Mouse (Mus musculus) erythroid progenitor cell, adult 5-6 weeks (primary cell): ENCODE measurements around the gene Add2. TPM values are rescaled to one million over a fixed set of nuclear protein-coding genes. Genes with fewer than 3 reads are reported as not detected.

Experiments
- ATAC-seq: replicated peaks from 2 replicates; pipeline ENCODE4 v1.8.0; 2016; ENCODE audit warnings: moderate number of reproducible peaks, mild to moderate bottlenecking, moderate TSS enrichment, inconsistent platforms; ENCODE audit not compliant: poor library complexity, low FRiP score, severe bottlenecking
- total RNA-seq, 2 experiments: library from RNA; stranded (forward) in 1 of 2; stranded (reverse) in 1 of 2; fragments of 150-400 nt in 1 of 2; fragments of 186-747, 209-891 nt in 1 of 2; gene quantifications; 2 replicates each; pipeline versions ENCODE4 v1.2.3 to v1.2.4; 2015 to 2017; ENCODE audit warnings: low replicate concordance in 2 of 2

Gene Add2
- total RNA-seq, 2 experiments from 2014 or later: 175 to 251 TPM

DNA sequence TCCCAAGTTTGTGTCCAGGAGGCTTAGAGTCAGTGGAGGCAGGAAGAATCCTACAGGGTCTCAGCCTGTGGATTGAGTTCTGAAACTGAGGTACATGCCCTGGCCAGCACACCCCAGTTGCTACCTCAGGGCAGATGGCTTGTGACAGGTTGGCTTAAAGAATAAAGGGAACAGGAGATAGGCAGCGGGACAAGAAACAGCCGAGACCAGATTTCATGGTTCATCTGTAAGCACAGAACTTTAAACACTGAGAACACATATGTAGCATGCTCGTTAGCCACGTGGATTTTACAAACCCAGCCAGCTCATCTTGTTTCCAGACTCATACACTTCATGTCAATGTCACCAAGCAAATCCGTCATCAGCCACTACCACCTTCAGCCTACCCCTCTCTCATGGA lies 139.4 kb downstream of the Add2 start:
- no peak for ATAC-seq

DNA sequence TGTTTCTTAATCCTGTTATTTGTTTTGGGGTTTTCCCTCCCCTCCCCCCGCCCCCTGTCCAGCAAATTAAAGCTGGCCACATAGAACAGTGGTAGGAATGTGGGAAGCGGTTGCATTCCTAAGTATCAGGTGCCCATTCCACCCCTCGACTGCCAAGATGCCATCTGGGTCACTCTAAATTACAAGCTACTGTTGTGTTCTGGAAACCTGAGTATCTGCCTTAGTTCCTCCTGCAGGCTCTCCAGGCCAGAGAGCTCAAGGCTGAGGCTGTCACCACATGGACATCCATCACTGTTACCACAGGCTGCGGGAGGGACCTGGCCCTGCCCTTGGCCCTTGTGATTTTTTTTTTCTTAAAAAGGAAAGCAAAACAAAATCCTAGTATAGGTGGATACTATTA lies 140.7 kb downstream of the Add2 start:
- ATAC-seq: no peak

Other genes starting within 250 kb of the Add2 start
- not detected in 2 replicates for gene Nat8f6, start 207.7 kb upstream of the Add2 start, total RNA-seq (2015; ENCODE audit: low replicate concordance)
- gene Nat8f6, start 207.7 kb upstream of the Add2 start, total RNA-seq (2017; ENCODE audit: low replicate concordance): not detected in 2 replicates
- gene Nat8f5, start 207.7 kb upstream of the Add2 start, total RNA-seq (2015; ENCODE audit: low replicate concordance): not detected in 2 replicates
- not detected in 2 replicates for gene Nat8f5, start 207.7 kb upstream of the Add2 start, total RNA-seq (2017; ENCODE audit: low replicate concordance)
- not detected in 2 replicates for gene Nat8, start 196.6 kb upstream of the Add2 start, total RNA-seq (2015; ENCODE audit: low replicate concordance)
- gene Nat8, start 196.6 kb upstream of the Add2 start, total RNA-seq (2017; ENCODE audit: low replicate concordance): not detected in 2 replicates
- gene Nat8f2, start 159.5 kb upstream of the Add2 start, total RNA-seq (2015; ENCODE audit: low replicate concordance): not detected in 2 replicates
- not detected in 2 replicates for gene Nat8f2, start 159.5 kb upstream of the Add2 start, total RNA-seq (2017; ENCODE audit: low replicate concordance)
- 0.42 TPM in 1 of 2 replicates, not detected in the other for gene Nat8f4, start 123.8 kb upstream of the Add2 start, total RNA-seq (2015; ENCODE audit: low replicate concordance)
- 0.39 and 1.6 TPM in 2 replicates for gene Nat8f4, start 123.8 kb upstream of the Add2 start, total RNA-seq (2017; ENCODE audit: low replicate concordance)
- gene Tprkb, start 116.8 kb upstream of the Add2 start, total RNA-seq (2015; ENCODE audit: low replicate concordance): 10.8 and 10.9 TPM in 2 replicates
- gene Tprkb, start 116.8 kb upstream of the Add2 start, total RNA-seq (2017; ENCODE audit: low replicate concordance): 18.4 and 22.8 TPM in 2 replicates
- 5.0 and 15.5 TPM in 2 replicates for gene Nat8f1, start 113.0 kb upstream of the Add2 start, total RNA-seq (2015; ENCODE audit: low replicate concordance)
- 1.5 TPM in 1 of 2 replicates, not detected in the other for gene Nat8f1, start 113.0 kb upstream of the Add2 start, total RNA-seq (2017; ENCODE audit: low replicate concordance)
- 100 and 107 TPM in 2 replicates for gene Dusp11, start 67.0 kb upstream of the Add2 start, total RNA-seq (2015; ENCODE audit: low replicate concordance)
- 35.4 and 47.7 TPM in 2 replicates for gene Dusp11, start 67.0 kb upstream of the Add2 start, total RNA-seq (2017; ENCODE audit: low replicate concordance)
- not detected in 2 replicates for gene Figla, start 12.5 kb upstream of the Add2 start, total RNA-seq (2015; ENCODE audit: low replicate concordance)
- not detected in 2 replicates for gene Figla, start 12.5 kb upstream of the Add2 start, total RNA-seq (2017; ENCODE audit: low replicate concordance)
- gene Tgfa, start 166.5 kb downstream of the Add2 start, total RNA-seq (2015; ENCODE audit: low replicate concordance): not detected in 2 replicates
- not detected in 2 replicates for gene Tgfa, start 166.5 kb downstream of the Add2 start, total RNA-seq (2017; ENCODE audit: low replicate concordance)